Mouse (Mus musculus): ENCODE data around the gene Sigirr. TPM values are rescaled to one million over a fixed set of nuclear protein-coding genes. Genes with fewer than 3 reads are reported as not detected.
A peak's percentile ranks its signal among the peaks of the same experiment; 100 is the strongest.

Gene Sigirr
- total RNA-seq, 2 experiments from 2014 or later = 1.7 TPM

DNA sequence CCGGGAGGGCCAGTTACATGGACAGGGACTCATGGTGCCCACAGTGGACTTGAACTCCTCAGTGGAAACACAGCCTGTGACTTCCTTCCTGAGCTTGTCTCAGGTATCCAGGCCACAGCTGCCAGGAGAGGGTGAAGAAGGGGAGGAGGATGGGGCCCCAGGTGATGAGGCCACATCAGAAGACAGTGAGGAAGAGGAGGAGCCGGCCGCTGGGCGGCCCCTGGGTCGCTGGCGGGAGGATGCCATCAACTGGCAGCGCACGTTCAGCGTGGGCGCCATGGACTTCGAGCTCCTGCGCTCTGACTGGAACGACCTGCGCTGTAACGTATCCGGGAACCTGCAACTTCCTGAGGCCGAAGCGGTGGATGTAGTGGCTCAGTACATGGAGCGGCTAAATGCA, 32.0 kb downstream of the Sigirr start:
- DNase-seq = no peak
- Histone ChIP-seq H3K4me3 (no peak overlapping the region), H3K27ac (no peak overlapping the region)
- TF ChIP-seq CTCF (IDR thresholded peaks at IDR 0.05) = no peak
- intact Hi-C loops (cut with DNase I) = no loop called here

DNA sequence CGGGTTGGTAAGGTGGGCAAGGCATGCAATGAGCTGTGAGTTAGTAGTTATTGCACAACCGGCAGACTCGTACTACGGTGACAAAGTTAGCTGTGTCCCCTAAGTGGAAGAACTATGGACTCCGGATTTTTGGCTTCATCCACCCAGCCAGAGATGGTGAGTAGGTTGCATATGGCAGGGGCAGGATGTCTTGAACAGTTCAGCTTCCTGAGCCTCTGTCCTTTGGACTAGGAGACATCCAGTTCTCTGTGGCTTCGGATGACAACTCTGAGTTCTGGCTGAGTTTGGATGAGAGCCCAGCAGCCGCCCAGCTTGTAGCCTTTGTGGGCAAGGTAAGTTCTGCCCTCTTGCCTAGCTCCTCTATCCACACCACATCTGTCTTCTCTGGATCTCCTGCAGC, 35.8 kb downstream of the Sigirr start:
- Histone ChIP-seq H3K27ac (no peak overlapping the region), H3K4me3 (no peak overlapping the region)
- no peak for DNase-seq
- intact Hi-C loops (cut with DNase I) = no loop called here
- TF ChIP-seq CTCF (IDR thresholded peaks at IDR 0.05) = no peak

DNA sequence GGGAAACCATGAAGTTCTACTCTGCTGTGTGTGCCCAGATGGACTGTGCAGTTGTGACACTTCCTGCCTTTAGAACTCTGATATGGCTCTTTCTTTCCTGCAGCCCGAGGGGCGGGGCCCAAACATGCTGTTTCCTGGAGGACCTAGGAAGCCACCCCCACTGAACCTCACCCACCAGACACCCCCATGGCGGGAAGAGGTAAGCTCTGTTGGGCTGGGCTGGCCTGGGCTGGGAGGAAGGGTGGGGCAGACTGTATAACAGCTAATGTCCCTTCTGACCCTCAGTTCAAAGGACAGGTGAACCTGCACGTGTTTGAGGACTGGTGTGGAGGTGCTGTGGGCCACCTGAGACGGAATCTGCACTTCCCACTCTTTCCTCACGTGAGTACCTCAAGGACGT, 36.2 kb downstream of the Sigirr start:
- DNase-seq = no peak
- no peak overlapping the region for H3K27ac ChIP-seq
- TF ChIP-seq CTCF (IDR thresholded peaks at IDR 0.05) = no peak
- intact Hi-C loops (cut with DNase I) = no loop called here
- no peak overlapping the region for H3K4me3 ChIP-seq

DNA sequence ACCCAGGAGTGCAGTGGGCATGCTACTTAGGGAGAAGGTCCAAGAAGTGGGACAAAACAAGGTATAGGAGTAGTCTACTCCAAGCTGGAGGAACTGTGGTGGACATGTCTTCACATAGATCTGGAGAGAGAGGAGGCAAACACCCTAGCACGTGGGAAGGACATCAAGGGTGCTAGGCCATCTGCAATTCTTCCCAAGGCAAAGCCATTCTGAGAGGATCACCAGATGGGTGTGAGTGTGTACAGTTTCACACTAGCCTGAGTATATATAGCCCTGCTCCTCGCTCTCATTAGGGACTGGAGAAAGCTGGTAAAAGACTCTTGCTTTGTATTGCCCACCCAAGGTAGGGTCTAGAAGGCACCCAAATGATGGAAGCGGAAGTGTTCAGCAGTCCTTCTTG, 37.0 kb downstream of the Sigirr start:
- intact Hi-C loops (cut with DNase I) = no loop called here
- Histone ChIP-seq H3K27ac (no peak overlapping the region), H3K4me3 (no peak overlapping the region)
- DNase-seq = no peak
- no peak for TF ChIP-seq CTCF (IDR thresholded peaks at IDR 0.05)

DNA sequence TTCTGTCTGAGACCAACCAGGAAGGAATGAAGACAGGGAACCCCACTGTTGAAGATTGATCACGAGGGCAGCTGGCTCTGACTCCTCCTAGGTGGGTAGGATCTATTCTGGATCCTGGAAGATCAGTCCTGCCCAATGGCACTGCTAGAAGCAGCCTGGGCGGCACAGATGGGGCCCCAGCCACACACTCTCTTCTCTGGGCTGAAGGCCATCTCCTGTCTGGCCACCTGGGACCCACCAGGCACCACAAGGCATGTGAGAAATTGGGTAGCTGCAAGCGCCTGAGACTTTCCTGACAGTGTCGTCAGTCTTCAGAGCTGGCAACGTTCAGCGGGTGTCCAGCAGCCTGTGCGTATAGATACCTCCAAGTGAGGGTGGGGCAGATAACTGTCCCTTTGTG, 37.8 kb downstream of the Sigirr start:
- Histone ChIP-seq H3K4me3 (no peak overlapping the region), H3K27ac (no peak overlapping the region)
- no peak for TF ChIP-seq CTCF (IDR thresholded peaks at IDR 0.05)
- DNase-seq = no peak
- intact Hi-C loops (cut with DNase I) = no loop called here

DNA sequence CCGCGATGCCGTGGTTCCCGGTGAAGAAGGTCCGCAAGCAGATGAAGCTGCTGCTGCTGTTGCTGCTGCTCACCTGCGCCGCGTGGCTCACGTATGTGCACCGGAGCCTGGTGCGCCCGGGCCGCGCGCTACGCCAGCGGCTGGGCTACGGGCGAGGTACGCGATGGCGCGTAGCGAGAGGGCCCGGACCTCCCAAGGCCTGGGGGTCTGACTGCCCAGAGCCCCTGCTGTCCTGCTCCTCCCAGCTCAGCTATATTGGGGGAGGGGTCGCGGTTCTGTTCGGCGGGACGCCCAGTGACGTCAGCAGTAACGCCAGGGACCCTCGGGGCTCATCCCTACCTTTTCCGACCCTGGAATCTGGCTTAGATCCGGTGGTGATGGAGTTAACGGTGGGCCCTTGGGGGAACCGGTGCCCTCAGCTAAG, 39.1 kb downstream of the Sigirr start:
- intact Hi-C loops (cut with DNase I) = no loop called here
- TF ChIP-seq CTCF (IDR thresholded peaks at IDR 0.05) = no peak
- DNase-seq = no peak
- H3K4me3 ChIP-seq = peak overlapping the region; percentile 70
- no peak overlapping the region for H3K27ac ChIP-seq

DNA sequence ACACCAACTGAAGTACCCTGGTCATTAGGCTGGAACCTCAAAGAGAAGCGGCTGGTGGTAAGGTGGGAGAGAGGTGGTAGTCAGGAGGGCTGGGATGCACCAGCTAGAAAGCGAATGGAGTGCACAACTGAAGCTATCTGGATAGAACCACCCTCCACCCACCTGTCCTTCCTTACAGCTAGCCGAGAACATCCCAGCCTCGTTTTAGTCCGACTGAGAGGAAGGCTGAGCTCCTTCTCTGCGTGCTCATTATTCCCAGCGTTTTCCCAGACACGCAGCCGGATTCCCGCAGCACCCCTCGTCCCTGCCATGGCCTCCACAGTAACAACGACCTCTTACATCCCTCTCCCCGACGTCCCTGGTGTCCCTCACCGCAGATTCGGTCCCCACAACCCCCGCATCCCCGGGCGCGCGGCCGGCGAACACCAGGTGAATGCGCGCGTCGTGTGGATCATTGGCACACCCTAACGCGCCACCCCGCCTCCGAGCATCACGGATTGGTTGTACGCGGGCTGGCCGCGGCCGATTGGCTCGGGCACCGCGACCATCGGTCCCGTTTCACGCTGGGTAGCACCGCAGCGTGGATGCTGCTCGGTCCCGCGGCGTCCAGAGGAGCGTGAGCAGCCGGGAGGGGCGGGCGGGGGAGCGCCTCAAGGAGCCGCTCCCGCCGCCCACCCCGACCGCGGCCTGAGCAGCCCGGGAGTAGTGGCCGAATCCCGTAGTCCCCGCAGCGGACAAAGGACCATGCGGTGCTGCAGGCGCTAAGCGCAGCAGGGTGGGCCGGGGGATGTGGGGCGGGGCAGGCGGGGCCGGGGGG, 39.7 kb downstream of the Sigirr start, which contains the start of gene B4galnt4:
Gene B4galnt4, plus strand, starts transcription at position 679 of the 817 bp plus-strand sequence.
- no peak within 1 kb of the TSS for H3K27ac ChIP-seq
- DNase-seq = peak; percentile 76
- H3K4me3 ChIP-seq = peak within 1 kb of the TSS; percentile 70
- TF ChIP-seq CTCF (IDR thresholded peaks at IDR 0.05) = no peak
- intact Hi-C loops (cut with DNase I) = no loop called here

DNA sequence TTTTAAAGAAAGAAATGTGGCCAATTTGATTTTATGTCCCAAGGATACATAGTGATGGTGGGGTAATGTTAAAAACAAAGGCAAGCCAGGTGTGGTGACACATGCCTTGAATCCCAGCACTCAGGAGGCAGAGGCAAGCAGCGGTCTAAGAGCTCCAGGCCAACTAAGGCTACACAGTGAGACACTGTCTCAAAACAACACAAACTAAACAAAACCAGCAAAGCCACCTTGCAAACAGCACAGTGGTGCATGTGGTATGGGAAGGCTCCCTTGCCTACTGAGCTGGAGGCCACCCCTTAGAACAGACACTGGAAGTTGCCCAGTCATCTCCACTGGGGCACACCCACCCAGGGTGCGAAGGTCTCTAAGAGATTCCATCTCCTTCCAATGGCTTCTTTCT, 40.4 kb downstream of the Sigirr start:
- intact Hi-C loops (cut with DNase I) = no loop called here
- no peak for TF ChIP-seq CTCF (IDR thresholded peaks at IDR 0.05)
- H3K27ac ChIP-seq = no peak overlapping the region

DNA sequence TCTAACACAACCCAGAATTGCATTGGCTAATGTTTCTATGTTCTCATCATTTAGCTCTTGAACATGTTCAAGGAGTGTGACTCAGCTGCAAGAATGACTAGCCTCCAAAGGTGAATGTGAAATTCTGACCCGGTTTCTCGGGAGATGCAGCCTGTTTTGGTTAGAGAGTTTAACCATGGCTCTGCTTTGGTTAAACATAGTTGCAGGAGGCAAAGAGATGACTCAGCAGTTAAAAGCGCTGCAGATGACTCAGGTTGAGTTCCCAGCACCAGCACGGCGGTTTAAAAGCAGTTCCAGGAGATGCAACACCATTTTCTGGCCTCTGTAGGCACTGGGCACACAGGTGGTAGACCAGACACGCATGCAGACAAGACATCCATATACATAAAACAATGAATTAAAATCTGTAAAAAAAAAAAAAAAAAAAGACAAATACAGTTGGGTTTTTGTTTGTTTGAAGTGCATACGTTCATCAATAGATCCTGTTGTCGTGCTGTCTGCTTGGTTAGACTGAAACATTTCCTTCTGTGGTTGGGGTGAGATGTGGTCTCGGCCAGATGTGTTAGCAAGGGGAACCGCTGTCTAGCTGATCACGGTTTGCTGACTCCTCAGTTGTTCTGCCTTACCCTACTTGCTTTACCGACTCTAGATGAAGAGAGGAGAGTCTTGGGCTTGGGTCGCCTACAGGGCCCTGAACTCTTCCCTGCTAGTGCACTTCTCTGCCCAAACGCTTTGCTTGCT, 41.6 kb downstream of the Sigirr start:
- no peak overlapping the region for H3K4me3 ChIP-seq
- no peak for DNase-seq
- intact Hi-C loops (cut with DNase I) = no loop called here
- TF ChIP-seq CTCF (IDR thresholded peaks at IDR 0.05) = no peak
- no peak overlapping the region for H3K27ac ChIP-seq

More for the DNA sequence above, 40.4 kb downstream of the Sigirr start:
- peak overlapping the region; percentile 70 for H3K4me3 ChIP-seq
- no peak for DNase-seq

DNA sequence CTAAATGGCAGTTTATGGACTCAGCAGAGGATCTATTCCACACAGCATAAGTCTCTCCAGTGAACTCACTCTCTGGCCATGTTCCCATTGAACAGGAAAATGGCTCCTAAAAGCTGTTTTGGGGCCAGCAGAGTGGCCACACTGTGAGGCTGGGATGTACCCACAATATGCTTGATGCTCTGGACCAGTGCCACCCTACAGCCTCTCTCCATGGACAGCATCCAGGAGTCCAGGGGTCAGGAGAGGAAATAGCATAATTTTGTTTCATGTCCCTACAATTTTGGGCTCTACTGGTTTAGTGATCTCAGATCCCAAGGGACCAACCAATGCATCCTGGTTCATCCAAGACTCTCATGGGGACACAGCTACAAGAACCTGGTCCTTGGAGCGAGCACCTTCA, 42.8 kb downstream of the Sigirr start:
- no peak for DNase-seq
- H3K4me3 ChIP-seq = no peak overlapping the region
- TF ChIP-seq CTCF (IDR thresholded peaks at IDR 0.05) = no peak
- no peak overlapping the region for H3K27ac ChIP-seq
- intact Hi-C loops (cut with DNase I) = no loop called here

DNA sequence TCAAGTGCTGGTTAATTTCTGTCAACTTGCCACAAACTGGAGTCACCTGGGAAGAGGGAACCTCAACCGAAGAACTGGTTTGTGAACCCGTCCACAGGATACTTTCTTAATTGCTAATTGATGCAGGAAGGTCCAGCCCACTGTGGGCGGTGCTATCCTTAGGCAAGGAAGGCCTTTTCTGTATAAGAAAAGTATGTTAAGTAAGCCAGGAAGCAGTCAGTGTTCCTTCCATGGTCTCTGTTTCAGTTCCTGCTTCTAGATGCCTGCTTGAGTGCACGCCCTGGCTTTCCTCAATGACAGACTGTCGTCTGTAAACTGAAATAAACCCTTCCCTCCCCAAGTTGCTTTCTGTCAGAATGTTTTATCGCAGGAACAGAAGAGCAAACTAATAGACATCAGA, 43.4 kb downstream of the Sigirr start:
- intact Hi-C loops (cut with DNase I) = no loop called here
- no peak for TF ChIP-seq CTCF (IDR thresholded peaks at IDR 0.05)
- H3K27ac ChIP-seq = no peak overlapping the region

DNA sequence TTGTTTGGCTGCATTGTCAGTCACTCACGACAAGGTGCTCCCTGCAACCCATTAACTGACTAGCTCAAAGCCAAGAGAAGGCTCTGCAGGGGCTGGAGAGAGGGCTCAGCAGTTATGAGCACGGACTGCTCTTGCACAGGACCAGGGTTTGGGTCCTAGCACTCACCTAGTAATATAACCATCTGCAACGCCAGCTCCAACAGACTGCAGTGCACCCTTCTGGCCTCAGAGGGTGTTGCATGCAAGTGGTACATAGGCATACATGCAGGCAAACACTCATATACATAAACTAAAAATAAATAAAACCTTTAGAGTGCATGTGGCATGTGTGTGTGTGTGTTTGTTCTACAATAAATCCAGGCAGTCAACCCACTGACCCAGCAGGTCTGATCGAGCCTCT, 44.6 kb downstream of the Sigirr start:
- Histone ChIP-seq H3K4me3 (no peak overlapping the region), H3K27ac (no peak overlapping the region)
- no peak for DNase-seq

More for the DNA sequence above, 43.4 kb downstream of the Sigirr start:
- no peak for DNase-seq
- no peak overlapping the region for H3K4me3 ChIP-seq

DNA sequence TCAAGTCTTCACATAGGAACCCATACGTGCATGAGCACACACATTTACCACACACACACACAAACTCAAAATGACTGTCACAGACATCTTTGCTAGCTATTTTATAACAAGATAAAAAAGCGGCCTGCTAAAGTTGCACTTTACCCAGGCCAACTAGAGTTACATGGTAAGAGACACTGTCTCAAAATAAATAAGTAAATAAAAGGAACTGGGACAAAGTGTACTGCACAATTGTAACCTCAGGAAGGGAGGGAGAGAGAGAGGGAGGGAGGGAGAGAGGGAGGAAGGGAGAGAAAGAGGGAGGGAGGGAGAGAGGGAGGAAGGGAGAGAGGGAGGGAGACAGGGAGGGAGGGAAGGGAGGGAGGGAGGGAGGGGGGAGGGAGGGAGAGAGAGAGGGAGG, 48.0 kb downstream of the Sigirr start:
- DNase-seq = no peak
- no peak overlapping the region for H3K4me3 ChIP-seq
- intact Hi-C loops (cut with DNase I) = no loop called here
- TF ChIP-seq CTCF (IDR thresholded peaks at IDR 0.05) = no peak
- H3K27ac ChIP-seq = no peak overlapping the region

More for the DNA sequence above, 44.6 kb downstream of the Sigirr start:
- TF ChIP-seq CTCF (IDR thresholded peaks at IDR 0.05) = no peak
- intact Hi-C loops (cut with DNase I) = no loop called here

Data from gastrocnemius, adult 2 months (tissue).